Mouse (Mus musculus) ES-E14 (cell line): Measurements from ENCODE around the gene Ache.

ENCODE experiments used
- HCFC1 ChIP-seq: IDR thresholded peaks from 2 replicates; pipeline ENCODE4 v1.6.1; 2012; ENCODE audit warnings: low read length, inconsistent platforms, borderline replicate concordance; ENCODE audit not compliant: insufficient read depth
- ZC3H11A ChIP-seq: IDR thresholded peaks from 2 replicates; pipeline ENCODE4 v1.6.1; 2012; ENCODE audit warnings: low read depth, mild to moderate bottlenecking, inconsistent platforms, low read length, borderline replicate concordance

DNA sequence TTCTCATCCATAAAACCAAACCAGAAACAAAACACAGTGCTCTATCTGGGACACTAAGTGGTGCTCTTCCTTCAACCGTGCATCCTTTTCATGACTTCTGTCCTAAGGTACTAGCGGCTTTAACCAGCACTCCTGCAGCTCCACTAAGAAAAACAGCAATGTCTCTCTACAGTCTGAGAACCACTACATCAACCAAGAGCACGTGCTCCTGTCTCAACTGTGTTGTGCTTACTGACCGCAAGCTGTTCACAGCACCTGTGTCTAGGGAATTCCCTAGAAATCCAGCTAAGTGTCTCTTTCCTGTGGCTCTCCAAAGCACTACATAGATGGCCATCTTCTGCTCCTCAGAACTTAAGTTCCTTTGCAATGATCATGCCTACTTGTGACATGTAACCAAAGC, 17.5 kb downstream of the Ache start:
- TF ChIP-seq ZC3H11A (no peak), HCFC1 (no peak)
